Mouse (Mus musculus): ENCODE data around the gene Itsn1. TPM values are rescaled to one million over a fixed set of nuclear protein-coding genes. Genes with fewer than 3 reads are reported as not detected.

Gene Itsn1
- polyA plus RNA-seq, 1 experiment from 2014 or later: 55.5 TPM

- Histone ChIP-seq H3K27me3 (ENCODE audit: insufficient read depth, poor library complexity, severe bottlenecking) (no peaks in the 10 kb centered on the region), H3K9me3 (no peaks in the 10 kb centered on the region), H3K4me1 (replicated peaks) (peaks cover 35% of the 10 kb centered on the region), H3K4me3 (no peak overlapping the region), H3K36me3 (peaks cover 97% of the 10 kb centered on the region), H3K27ac (peak overlapping the region; percentile 70; the same call in 1 of the 2 replicates)
- WGBS: 83% methylated on average over 10 of the region's 10 CpGs
- no peak for DNase-seq (ENCODE audit: low spot score)
Measured at GRCm38 (mm10) chr16:91864646-91865332, 135.7 kb downstream of the Itsn1 start.

- H3K27ac ChIP-seq: peak overlapping the region; percentile 42; the same call in 1 of the 2 replicates
- no peak for DNase-seq (ENCODE audit: low spot score)
- no peak overlapping the region for H3K4me3 ChIP-seq
- no peaks in the 10 kb centered on the region for H3K9me3 ChIP-seq
- no peaks in the 10 kb centered on the region for H3K27me3 ChIP-seq (ENCODE audit: insufficient read depth, poor library complexity, severe bottlenecking)
- H3K36me3 ChIP-seq: peaks cover 99% of the 10 kb centered on the region
- WGBS: 88% methylated on average over 7 of the region's 7 CpGs
- H3K4me1 ChIP-seq (replicated peaks): peaks cover 28% of the 10 kb centered on the region
Measured at GRCm38 (mm10) chr16:91865570-91866257, 136.6 kb downstream of the Itsn1 start.

- 87% methylated on average over 5 of the region's 5 CpGs for WGBS
- DNase-seq (ENCODE audit: low spot score): no peak
- Histone ChIP-seq H3K27me3 (ENCODE audit: insufficient read depth, poor library complexity, severe bottlenecking) (no peaks in the 10 kb centered on the region), H3K36me3 (peaks cover 99% of the 10 kb centered on the region), H3K27ac (no peak overlapping the region), H3K4me1 (replicated peaks) (peaks cover 24% of the 10 kb centered on the region), H3K4me3 (no peak overlapping the region), H3K9me3 (no peaks in the 10 kb centered on the region)
Measured at GRCm38 (mm10) chr16:91866258-91866634, 137.2 kb downstream of the Itsn1 start.

GRCm38 (mm10) chr16:91867672-91868071 lies 138.6 kb downstream of the Itsn1 start:
- H3K27ac ChIP-seq: no peak overlapping the region
- no peak overlapping the region for H3K4me3 ChIP-seq
- no peaks in the 10 kb centered on the region for H3K9me3 ChIP-seq
- H3K27me3 ChIP-seq (ENCODE audit: insufficient read depth, poor library complexity, severe bottlenecking): no peaks in the 10 kb centered on the region
- peaks cover 99% of the 10 kb centered on the region for H3K36me3 ChIP-seq
- peaks cover 10% of the 10 kb centered on the region for H3K4me1 ChIP-seq (replicated peaks)
- DNase-seq (ENCODE audit: low spot score): no peak
- WGBS: 94% methylated on average over 8 of the region's 8 CpGs

- Histone ChIP-seq H3K4me3 (no peak overlapping the region), H3K36me3 (peaks cover 97% of the 10 kb centered on the region), H3K27ac (peak overlapping the region; percentile 40; the same call in 1 of the 2 replicates), H3K9me3 (no peaks in the 10 kb centered on the region), H3K4me1 (replicated peaks) (peaks cover 4% of the 10 kb centered on the region; the same call in 1 of the 2 replicates), H3K27me3 (ENCODE audit: insufficient read depth, poor library complexity, severe bottlenecking) (no peaks in the 10 kb centered on the region)
- no peak for DNase-seq (ENCODE audit: low spot score)
- 93% methylated on average over 28 of the region's 28 CpGs for WGBS
Measured at GRCm38 (mm10) chr16:91868943-91869911, 140.1 kb downstream of the Itsn1 start.

- H3K9me3 ChIP-seq: no peaks in the 10 kb centered on the region
- no peaks in the 10 kb centered on the region; the same call in 1 of the 2 replicates for H3K4me1 ChIP-seq (replicated peaks)
- WGBS: 95% methylated on average over 6 of the region's 6 CpGs
- peaks cover 95% of the 10 kb centered on the region for H3K36me3 ChIP-seq
- H3K27ac ChIP-seq: no peak overlapping the region
- DNase-seq (ENCODE audit: low spot score): no peak
- no peak overlapping the region for H3K4me3 ChIP-seq
- H3K27me3 ChIP-seq (ENCODE audit: insufficient read depth, poor library complexity, severe bottlenecking): no peaks in the 10 kb centered on the region
Measured at GRCm38 (mm10) chr16:91870158-91870582, 141.1 kb downstream of the Itsn1 start.

- Histone ChIP-seq H3K4me1 (replicated peaks) (peaks cover 8% of the 10 kb centered on the region), H3K36me3 (peaks cover 86% of the 10 kb centered on the region), H3K4me3 (no peak overlapping the region), H3K27ac (no peak overlapping the region), H3K27me3 (ENCODE audit: insufficient read depth, poor library complexity, severe bottlenecking) (no peaks in the 10 kb centered on the region), H3K9me3 (no peaks in the 10 kb centered on the region)
- WGBS: 94% methylated on average over 6 of the region's 6 CpGs
- DNase-seq (ENCODE audit: low spot score): no peak
Measured at GRCm38 (mm10) chr16:91871188-91871587, 142.1 kb downstream of the Itsn1 start.

DNA sequence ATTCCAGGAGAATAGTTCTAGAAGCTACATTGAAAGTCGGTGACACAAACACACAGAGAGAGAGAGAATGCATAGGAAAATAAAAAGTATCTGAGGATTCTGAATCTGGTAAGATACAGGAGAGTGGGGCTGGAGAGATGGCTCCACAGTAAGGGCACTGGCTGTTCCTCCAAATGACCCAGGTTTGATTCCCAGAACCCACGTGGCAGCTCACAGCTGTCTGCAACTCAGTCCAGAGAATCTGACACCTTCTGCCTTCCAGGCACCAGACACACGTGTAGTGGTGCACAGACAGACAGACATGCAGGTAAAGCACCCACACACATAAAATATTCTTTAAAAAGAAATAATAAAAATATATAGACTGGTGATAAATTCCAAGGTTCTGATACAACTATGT lies 144.6 kb downstream of the Itsn1 start:
- DNase-seq (ENCODE audit: low spot score): no peak
- Histone ChIP-seq H3K4me3 (no peak overlapping the region), H3K27me3 (ENCODE audit: insufficient read depth, poor library complexity, severe bottlenecking) (no peaks in the 10 kb centered on the region), H3K4me1 (replicated peaks) (peaks cover 8% of the 10 kb centered on the region), H3K27ac (no peak overlapping the region), H3K36me3 (peaks cover 61% of the 10 kb centered on the region), H3K9me3 (no peaks in the 10 kb centered on the region)
- WGBS: 82% methylated on average over 3 of the region's 3 CpGs

- no peak for DNase-seq (ENCODE audit: low spot score)
- Histone ChIP-seq H3K36me3 (peaks cover 56% of the 10 kb centered on the region), H3K27me3 (ENCODE audit: insufficient read depth, poor library complexity, severe bottlenecking) (no peaks in the 10 kb centered on the region), H3K9me3 (0 out of 2 replicates have a peak, but pooled peaks cover 2% of the 10 kb centered on the region), H3K4me3 (no peak overlapping the region), H3K27ac (peak overlapping the region; percentile 56; the same call in 1 of the 2 replicates), H3K4me1 (replicated peaks) (peaks cover 8% of the 10 kb centered on the region)
- WGBS: 67% methylated on average over 4 of the region's 4 CpGs
Measured at GRCm38 (mm10) chr16:91875567-91876344, 146.7 kb downstream of the Itsn1 start.

- 93% methylated on average over 4 of the region's 4 CpGs for WGBS
- peaks cover 56% of the 10 kb centered on the region for H3K36me3 ChIP-seq
- no peaks in the 10 kb centered on the region for H3K27me3 ChIP-seq (ENCODE audit: insufficient read depth, poor library complexity, severe bottlenecking)
- no peak overlapping the region for H3K4me3 ChIP-seq
- H3K27ac ChIP-seq: no peak overlapping the region
- H3K9me3 ChIP-seq: 0 out of 2 replicates have a peak, but pooled peaks cover 4% of the 10 kb centered on the region
- no peak for DNase-seq (ENCODE audit: low spot score)
- peaks cover 8% of the 10 kb centered on the region for H3K4me1 ChIP-seq (replicated peaks)
Measured at GRCm38 (mm10) chr16:91876457-91876856, 147.4 kb downstream of the Itsn1 start.

- H3K27ac ChIP-seq: no peak overlapping the region
- 81% methylated on average over 2 of the region's 2 CpGs for WGBS
- 0 out of 2 replicates have a peak, but pooled peaks cover 4% of the 10 kb centered on the region for H3K9me3 ChIP-seq
- no peak for DNase-seq (ENCODE audit: low spot score)
- H3K27me3 ChIP-seq (ENCODE audit: insufficient read depth, poor library complexity, severe bottlenecking): no peaks in the 10 kb centered on the region
- H3K4me3 ChIP-seq: no peak overlapping the region
- H3K4me1 ChIP-seq (replicated peaks): peaks cover 15% of the 10 kb centered on the region
- H3K36me3 ChIP-seq: peaks cover 32% of the 10 kb centered on the region
Measured at GRCm38 (mm10) chr16:91879101-91879500, 150.0 kb downstream of the Itsn1 start.
